Mouse (Mus musculus): ENCODE measurements around the gene Trim29.
A peak's percentile ranks its signal among the peaks of the same experiment; 100 is the strongest.

Trim29 gene

GRCm38 (mm10) chr9:43310538-43310937 is at the start of gene Trim29:
Gene Trim29 (plus strand): TSS chr9:43310848.
- DNase-seq: no peak

GRCm38 (mm10) chr9:43261124-43261907 is 49.3 kb upstream of the Trim29 start:
- DNase-seq: no peak

GRCm38 (mm10) chr9:43261941-43262340 is 48.7 kb upstream of the Trim29 start:
- DNase-seq: no peak

- no peak for DNase-seq
Measured at GRCm38 (mm10) chr9:43262390-43262789, 48.3 kb upstream of the Trim29 start.

DNA sequence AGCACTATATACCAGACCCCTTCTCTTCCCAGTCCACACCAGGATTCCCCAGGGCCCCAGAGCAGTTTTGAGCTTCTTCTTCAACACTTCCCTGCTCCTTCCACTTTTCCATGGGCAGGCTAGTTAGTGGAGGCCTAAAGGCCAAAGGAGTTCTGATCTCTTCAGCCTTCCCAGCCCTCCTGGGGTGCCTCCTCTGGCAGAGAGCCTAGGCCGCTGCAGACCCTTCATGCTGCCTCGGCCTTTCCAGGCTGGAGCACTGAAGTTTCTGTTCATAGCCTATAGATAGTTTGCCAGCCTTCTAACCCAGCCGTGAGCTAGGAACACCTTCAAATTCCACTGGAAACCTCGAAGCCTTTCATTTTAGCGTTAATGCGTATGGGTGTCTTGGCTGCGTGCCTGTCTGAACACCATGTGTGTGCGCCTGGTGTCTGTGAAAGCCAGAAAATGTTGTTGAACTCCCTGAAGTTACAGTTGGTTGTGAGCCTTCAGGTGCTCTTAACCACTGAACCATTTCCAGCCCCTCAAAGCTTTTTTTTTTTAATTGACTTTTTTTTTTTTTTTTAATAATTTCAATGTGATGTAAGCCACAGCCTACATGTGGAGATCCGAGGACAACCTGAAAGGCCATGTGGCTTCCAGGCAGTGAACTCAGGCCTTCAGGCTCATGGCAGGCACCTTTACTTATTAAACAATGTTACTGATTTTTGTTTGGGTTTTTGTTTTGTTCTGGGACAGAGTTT is 47.7 kb upstream of the Trim29 start:
- no peak for DNase-seq

GRCm38 (mm10) chr9:43263946-43264451 is 46.6 kb upstream of the Trim29 start:
- DNase-seq: no peak

DNA sequence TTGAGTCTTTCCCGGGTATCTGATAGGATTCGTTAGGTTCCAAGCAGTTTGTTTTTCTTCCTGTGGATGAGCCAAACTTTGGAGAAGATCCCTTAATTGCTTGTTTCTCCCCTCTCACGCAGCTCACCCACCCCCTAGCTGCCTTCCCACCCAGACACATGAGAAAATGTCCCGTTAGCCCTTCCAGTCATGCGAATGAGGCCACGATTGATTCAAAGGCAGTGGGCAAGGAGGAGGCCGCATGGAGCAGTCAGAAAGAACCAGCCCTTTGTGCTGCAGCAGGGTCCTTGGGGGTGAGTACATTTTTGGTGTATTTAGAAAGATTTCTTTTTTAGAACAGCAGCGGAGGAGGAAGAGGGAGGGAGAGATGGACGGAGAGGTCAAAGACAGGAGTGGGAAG is 45.5 kb upstream of the Trim29 start:
- DNase-seq: no peak

GRCm38 (mm10) chr9:43267357-43267756 is 43.3 kb upstream of the Trim29 start:
- peak in 1 of 2 experiments; percentile 21 for DNase-seq

GRCm38 (mm10) chr9:43269166-43269565 is 41.5 kb upstream of the Trim29 start:
- DNase-seq: no peak

GRCm38 (mm10) chr9:43270723-43271252 is 39.9 kb upstream of the Trim29 start:
- no peak for DNase-seq

- no peak for DNase-seq
Measured at GRCm38 (mm10) chr9:43271761-43272518, 38.7 kb upstream of the Trim29 start.

DNA sequence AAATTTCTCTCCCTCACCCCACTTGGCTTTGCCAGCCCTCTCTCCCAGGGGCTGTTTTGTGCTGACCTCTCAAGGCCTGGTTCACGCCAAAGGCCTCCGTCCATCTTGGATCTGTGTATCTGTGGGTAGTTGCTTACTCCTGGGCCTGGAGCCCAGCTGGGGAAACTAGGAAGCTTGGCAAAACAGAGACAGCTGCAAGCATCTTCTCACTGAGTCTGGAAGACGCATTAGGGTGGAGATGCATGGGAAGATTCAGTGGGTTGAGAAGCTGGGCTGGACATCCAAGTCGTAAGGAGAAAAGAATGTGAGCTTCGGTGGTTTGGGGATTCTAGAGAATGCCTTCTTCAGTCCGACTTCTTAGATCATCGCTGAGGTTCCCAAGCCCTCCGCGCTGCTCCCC is 36.9 kb upstream of the Trim29 start:
- no peak for DNase-seq

- peak; percentile 13 to 56 for DNase-seq
Measured at GRCm38 (mm10) chr9:43284284-43284683, 26.4 kb upstream of the Trim29 start.

DNA sequence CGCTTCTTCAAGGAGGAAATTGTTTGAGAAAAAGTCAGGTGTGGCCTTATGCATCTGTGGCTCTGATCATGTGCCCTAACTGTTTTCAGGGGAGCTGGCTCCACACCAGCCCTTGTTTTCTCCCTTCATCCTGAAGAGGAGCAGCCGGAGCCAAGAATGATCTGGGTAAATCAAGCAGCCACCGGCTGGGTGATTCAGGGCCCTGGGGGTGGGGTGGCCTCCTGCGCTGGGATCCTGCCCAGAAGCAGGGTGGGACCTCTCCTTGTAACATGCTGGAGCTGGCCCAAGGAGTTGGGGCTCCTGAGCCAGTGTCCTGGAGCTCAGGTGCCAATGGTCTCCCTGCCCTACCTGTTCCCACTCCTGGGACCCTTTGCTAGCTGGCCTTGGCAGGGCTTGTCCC is 25.4 kb upstream of the Trim29 start:
- no peak for DNase-seq

DNA sequence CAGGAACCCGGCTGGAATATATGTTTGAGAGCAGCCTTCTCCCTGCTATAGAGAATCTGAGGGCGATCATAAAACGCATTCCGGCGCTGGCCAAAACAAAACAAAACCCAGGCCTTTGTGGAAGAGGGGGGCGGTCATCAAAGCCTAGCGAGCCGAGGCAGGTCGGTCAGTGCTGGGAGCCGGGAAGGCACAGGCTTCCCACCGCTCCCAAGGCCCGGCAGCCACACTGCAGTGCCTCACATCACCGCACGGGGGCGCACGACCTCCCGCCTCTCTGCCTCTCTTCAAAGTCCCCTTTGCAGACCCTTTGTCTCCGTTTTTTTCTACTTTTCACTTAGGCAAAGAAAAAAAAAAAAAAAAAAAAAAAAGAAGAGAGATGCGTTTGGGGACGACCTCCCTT is 23.8 kb upstream of the Trim29 start:
- peak in 1 of 2 experiments; percentile 37 for DNase-seq

- no peak for DNase-seq
Measured at GRCm38 (mm10) chr9:43293058-43293457, 17.6 kb upstream of the Trim29 start.

- no peak for DNase-seq
Measured at GRCm38 (mm10) chr9:43300394-43300793, 10.3 kb upstream of the Trim29 start.

GRCm38 (mm10) chr9:43302989-43303388 is 7.7 kb upstream of the Trim29 start:
- DNase-seq: no peak

DNA sequence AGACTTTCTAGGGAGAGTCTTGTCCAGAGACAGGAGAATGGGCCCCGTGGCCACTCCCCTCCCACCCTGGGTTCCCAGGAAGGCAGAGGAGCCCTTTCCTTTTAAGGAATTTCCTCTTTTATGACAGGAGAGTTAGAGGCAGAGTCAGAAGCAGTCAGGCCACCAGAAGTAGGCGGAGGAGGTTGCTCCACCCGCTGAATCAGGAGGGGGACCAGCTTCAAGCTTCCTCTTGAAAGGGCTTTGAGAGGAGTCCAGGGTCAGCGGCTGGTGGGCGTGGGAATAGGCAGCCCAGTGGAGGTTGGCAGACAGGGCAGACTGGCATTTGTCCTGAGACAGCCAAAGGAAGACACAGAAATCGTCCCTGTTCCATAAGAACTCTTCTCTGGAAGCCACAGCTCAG is 4.8 kb upstream of the Trim29 start:
- no peak for DNase-seq

GRCm38 (mm10) chr9:43309087-43309872 is 1.4 kb upstream of the Trim29 start:
- DNase-seq: no peak

GRCm38 (mm10) chr9:43312190-43312589 is 1.5 kb downstream of the Trim29 start:
- no peak for DNase-seq

- DNase-seq: no peak
Measured at GRCm38 (mm10) chr9:43313805-43314204, 3.2 kb downstream of the Trim29 start.
